Mouse (Mus musculus) olfactory bulb, adult 2 months (tissue): ENCODE results near the gene Ubox5.

Experiments used
- CTCF ChIP-seq: fragments of 200-500 bp; IDR thresholded peaks from 2 replicates; pipeline ENCODE4 v1.5.1; 2012; ENCODE audit warnings: low read depth, mild to moderate bottlenecking, low read length, moderate library complexity; ENCODE audit not compliant: insufficient read depth
- POLR2A ChIP-seq: fragments of 200-500 bp; IDR thresholded peaks from 2 replicates; pipeline ENCODE4 v1.6.1; 2012; ENCODE audit warnings: mild to moderate bottlenecking, low read depth, low read length, moderate library complexity; ENCODE audit not compliant: insufficient read depth

DNA sequence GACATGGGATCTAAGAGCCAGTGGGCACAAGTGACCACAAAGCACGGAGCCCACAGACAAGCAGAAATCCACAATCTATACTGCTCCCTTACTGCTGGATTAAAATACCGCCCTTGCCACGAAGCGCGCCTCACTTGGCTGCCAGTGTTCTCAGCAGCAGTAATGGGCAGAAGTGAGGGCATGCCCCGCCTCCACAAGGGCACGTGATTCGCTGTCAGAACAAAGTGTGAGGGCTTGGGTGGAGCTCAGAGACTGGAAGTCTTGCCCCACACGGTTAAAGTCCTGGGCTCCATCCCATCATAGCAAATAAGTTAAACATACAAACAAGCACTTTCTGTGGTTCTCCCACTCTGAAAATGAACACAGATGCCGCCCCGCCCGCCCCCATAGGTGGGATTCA is 52.2 kb downstream of the Ubox5 start:
- TF ChIP-seq POLR2A (no peak), CTCF (no peak)
